Mouse (Mus musculus): ENCODE results near the gene Pdlim4.
A peak's percentile ranks its signal among the peaks of the same experiment; 100 is the strongest.

The Pdlim4 gene

GRCm38 (mm10) chr11:54092188-54092587 lies 23.4 kb upstream of the Pdlim4 start:
- DNase-seq (ENCODE audit: extremely low read depth, low read depth, low spot score) = no peak

DNA sequence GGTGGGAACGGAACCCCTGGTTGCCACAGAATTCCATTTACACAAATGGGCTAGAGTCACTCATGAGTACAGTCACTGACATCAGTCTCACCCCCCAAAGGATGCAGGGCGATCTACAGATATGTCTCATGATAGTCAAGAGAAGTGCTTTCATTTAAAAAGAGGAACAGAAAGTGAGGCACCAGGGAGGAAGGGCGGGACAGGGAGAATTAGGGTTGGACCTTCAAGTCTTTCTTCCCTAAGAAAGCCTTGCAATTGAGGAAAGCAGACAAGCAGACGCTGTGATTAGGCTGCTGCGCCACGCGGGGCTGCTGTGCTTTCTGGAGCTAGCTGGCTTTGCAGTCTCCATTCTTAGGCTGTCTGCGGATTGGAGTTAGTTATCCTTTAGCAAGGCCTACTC lies 22.9 kb upstream of the Pdlim4 start:
- no peak for DNase-seq (ENCODE audit: extremely low read depth, low read depth, low spot score)

GRCm38 (mm10) chr11:54090091-54090879 lies 21.5 kb upstream of the Pdlim4 start:
- DNase-seq (ENCODE audit: extremely low read depth, low read depth, low spot score) = no peak

DNA sequence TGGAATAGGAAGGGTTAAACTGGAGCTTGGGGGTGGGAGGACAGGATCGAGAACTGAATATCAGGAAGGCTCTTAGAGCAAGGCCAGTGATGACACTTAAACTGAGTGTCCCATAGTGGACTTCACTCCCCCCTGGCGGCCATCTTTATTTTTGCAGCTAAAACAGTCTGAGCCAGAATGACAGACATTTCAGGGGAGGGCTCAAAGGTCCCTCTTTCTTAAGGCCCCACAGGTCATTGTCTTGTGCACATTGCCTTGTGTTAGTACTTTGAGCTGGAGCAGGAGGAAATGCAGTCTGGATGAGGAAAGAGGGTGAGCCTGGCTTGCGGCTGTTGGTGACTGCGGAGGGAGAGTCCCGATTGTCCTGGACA lies 20.1 kb upstream of the Pdlim4 start:
- no peak for DNase-seq (ENCODE audit: extremely low read depth, low read depth, low spot score)

- no peak for DNase-seq (ENCODE audit: extremely low read depth, low read depth, low spot score)
These were observed 19.6 kb upstream of the Pdlim4 start for GRCm38 (mm10) chr11:54088253-54088946.

DNA sequence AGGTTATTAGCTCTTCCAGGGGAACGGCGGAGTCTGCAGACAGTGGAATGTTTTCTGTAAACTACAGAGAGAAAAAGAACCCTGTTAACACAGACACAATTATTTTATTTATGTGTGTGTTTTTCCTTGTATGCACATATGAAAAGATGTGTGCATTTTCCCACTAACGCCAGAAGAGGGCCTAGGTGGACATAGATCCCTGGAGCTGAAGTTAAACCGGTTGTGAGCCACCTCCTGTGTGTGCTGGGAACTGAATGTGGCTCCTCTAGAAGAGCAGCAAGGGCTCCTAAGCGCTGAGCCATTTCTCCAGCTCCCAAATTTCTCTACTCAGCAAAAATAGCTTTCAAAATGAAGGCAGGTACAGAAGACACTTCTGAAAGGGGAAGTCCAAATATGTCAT lies 17.0 kb upstream of the Pdlim4 start:
- no peak for DNase-seq (ENCODE audit: extremely low read depth, low read depth, low spot score)

DNA sequence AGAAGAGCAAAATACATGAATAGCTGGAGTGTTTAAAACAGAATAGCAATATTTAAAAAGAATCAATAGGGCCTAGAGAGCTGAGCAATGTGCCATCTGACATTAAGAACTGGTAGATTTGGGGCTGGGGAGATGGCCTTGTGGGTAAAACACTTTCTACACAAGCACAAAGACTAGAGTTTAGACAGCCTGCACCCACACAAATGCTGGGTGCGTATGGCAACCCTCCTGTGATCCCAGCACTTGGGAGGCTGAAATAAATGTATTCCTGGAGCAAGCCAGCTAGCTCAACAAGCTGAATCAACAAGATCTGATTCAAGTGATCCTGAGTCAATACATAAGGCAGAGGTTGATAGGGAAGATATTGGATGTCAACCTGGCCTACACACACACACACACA lies 16.2 kb upstream of the Pdlim4 start:
- DNase-seq (ENCODE audit: extremely low read depth, low read depth, low spot score) = no peak

- no peak for DNase-seq (ENCODE audit: extremely low read depth, low read depth, low spot score)
These were observed 13.9 kb upstream of the Pdlim4 start for GRCm38 (mm10) chr11:54082725-54083124.

- DNase-seq (ENCODE audit: extremely low read depth, low read depth, low spot score) = no peak
These were observed 11.6 kb upstream of the Pdlim4 start for GRCm38 (mm10) chr11:54080435-54080834.

DNA sequence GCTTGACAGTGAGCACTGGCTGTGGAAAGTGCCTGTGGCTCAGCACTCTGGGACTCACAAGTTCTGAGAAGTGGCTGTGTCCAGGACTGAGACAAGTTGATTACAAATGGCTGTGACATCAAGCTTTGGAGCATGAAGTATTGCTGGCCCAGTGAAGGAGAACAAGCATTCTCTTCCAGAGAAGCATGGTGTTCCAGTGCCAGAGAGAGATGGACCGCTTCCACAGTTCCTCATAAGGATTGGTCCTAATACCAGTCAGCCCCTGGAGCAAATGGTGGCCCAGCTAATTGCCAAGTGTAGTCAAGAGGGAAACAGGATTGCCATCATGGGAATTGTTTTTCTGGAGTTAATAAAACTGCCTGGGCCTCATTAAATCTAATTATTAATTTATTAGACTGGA lies 7.3 kb upstream of the Pdlim4 start:
- peak; percentile 70 for DNase-seq (ENCODE audit: extremely low read depth, low read depth, low spot score)

- DNase-seq (ENCODE audit: extremely low read depth, low read depth, low spot score) = no peak
These were observed 6.5 kb upstream of the Pdlim4 start for GRCm38 (mm10) chr11:54075353-54075752.

DNA sequence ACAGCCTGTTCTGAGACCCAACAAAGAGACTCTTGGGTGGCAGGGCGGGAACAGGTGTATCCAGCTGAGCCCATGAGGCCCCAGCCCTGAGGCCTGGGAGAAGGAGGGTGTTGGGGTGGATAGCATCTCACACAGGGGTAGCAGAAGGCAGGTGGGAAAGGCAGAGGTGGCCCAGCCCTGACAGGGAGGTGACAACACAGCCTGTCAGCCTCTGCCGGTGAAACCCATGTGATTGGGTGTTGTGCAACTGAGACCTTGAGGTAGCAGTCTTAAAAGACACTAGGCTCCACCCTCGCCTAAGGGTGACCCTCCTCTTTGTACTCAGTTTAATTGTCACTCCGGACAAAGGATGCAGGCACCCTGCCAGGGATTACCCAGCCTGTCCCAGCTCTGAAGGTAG lies 4.5 kb upstream of the Pdlim4 start:
- DNase-seq (ENCODE audit: extremely low read depth, low read depth, low spot score) = peak; percentile 79

GRCm38 (mm10) chr11:54071726-54072445 lies 3.1 kb upstream of the Pdlim4 start:
- no peak for DNase-seq (ENCODE audit: extremely low read depth, low read depth, low spot score)

- no peak for DNase-seq (ENCODE audit: extremely low read depth, low read depth, low spot score)
These were observed 756 bp downstream of the Pdlim4 start for GRCm38 (mm10) chr11:54067996-54068519.

- no peak for DNase-seq (ENCODE audit: extremely low read depth, low read depth, low spot score)
These were observed 1.4 kb downstream of the Pdlim4 start for GRCm38 (mm10) chr11:54067318-54067995.

GRCm38 (mm10) chr11:54066400-54066799 lies 2.4 kb downstream of the Pdlim4 start:
- DNase-seq (ENCODE audit: extremely low read depth, low read depth, low spot score) = no peak

DNA sequence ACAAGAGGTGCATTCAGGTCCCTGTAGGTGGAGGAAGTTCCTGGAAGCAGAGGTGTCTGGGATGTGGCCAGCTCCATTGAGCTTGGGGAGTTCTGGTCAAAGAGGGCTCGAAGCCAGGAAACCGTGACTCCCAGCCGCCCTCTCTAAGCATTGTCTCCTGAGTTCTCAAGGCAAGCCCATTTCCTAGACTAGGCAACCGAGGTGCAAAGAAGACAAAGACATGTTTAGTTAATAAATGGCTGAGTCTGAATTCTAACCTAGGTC lies 3.0 kb downstream of the Pdlim4 start:
- no peak for DNase-seq (ENCODE audit: extremely low read depth, low read depth, low spot score)

DNA sequence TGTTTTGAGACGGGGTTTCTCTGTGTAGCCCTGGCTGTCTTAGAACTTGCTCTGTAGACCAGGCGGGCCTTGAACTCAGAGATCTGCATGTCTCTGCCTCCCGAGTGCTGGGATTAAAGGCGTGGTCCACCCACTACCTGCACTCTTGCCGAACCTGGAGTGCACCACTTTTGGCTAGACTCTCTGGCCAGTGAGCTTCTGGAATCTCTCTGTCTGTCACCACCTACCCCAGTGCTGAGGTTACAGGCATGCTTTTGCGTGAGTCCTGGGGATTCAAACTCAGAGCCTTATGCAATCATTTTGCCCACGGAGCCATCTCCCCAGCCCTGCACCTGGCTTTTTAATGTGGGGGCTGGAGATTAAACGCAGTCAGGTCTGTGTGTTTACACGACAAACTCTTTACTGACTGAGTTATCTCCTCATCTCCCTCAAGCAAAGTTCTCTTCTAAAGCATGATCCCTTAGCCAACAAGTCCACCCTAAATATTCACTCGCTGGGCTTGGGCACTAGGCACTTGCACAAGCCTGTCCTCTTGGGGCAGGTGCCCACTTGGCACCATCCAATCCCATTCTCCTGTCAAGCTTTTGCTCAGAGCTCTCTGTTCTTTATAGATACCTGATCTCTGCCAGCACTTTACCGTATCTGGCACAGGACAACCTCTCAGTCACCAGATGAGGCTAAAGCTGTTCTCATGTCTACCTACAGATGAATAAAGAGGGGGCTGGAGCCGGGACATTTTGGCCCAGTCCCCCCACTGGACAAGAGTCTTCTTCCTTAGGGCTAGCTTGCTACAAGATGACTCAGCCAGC lies 3.5 kb downstream of the Pdlim4 start:
- DNase-seq (ENCODE audit: extremely low read depth, low read depth, low spot score) = peak; percentile 100

DNA sequence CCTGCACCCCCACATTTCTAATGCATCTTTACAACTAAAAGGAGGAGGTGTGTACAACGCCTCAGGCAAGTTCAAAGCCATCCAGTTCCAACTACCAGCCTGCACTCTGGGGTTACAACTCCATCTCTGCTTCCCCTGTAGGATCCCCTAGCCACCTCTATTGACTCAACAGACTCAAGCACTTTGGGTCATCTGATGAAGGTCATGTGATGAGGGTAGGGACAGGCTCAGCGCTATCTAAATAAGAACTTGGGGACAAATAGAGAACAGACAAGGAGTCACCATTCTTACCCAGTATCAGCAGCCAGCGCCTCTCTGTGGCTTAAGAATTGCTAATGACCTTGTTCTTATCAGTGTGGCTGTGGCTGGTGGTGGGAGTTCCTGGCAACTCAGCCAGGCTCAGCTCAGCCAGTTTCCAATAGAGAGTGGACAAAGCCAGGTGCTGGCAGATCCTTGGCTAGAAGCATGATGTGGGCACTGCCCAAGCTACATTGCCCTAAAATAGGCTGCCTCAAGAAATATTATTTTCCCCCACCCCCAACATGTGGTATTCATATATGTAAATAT lies 4.3 kb downstream of the Pdlim4 start:
- no peak for DNase-seq (ENCODE audit: extremely low read depth, low read depth, low spot score)

DNA sequence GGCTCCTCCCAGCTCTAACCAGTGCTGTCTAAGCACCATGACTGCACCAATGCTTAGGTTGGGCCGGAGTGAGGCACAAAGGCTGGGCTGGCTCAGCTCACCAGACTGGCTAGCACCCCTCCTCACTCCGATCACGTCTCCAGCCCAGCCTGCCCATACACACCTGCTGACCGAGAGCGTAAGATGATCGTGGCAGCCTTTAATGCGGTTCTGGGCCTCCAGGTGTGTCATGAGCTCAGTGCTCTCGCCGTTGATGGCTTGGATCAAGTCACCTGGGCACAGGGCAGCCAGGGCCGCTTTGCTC lies 5.4 kb downstream of the Pdlim4 start:
- no peak for DNase-seq (ENCODE audit: extremely low read depth, low read depth, low spot score)
